Mouse (Mus musculus) testis, adult 2 months (tissue): ENCODE measurements at regions not wholly inside any gene's neighbourhood (a gene's known extent, or its start where the extent isn't known, plus 50 kb on each side); places are given as distances from the start of the nearest gene placed in this dataset.

ENCODE experiments used
- H3K27ac ChIP-seq: fragments of 200-500 bp; 2 replicates; pipeline ENCODE4 v1.5.1; 2012; ENCODE audit warnings: low read depth, low read length; ENCODE audit not compliant: control insufficient read depth, insufficient read depth
- H3K27me3 ChIP-seq: fragments of 200-500 bp; 2 replicates; pipeline ENCODE4 v1.6.1; 2012; ENCODE audit warnings: mild to moderate bottlenecking, low read length, moderate library complexity; ENCODE audit not compliant: control insufficient read depth, insufficient read depth
- H3K36me3 ChIP-seq: fragments of 200-500 bp; 2 replicates; pipeline ENCODE4 v1.6.1; 2012; ENCODE audit warnings: mild to moderate bottlenecking, low read length; ENCODE audit not compliant: control insufficient read depth, insufficient read depth
- H3K4me1 ChIP-seq: fragments of 200-500 bp; 2 replicates; pipeline ENCODE4 v1.6.1; 2012; ENCODE audit warnings: low read length; ENCODE audit not compliant: control insufficient read depth, insufficient read depth
- H3K4me3 ChIP-seq: fragments of 200-500 bp; 2 replicates; pipeline ENCODE4 v1.5.1; 2012; ENCODE audit warnings: low read depth, mild to moderate bottlenecking, low read length, moderate library complexity, mixed read lengths; ENCODE audit not compliant: control insufficient read depth
- CTCF ChIP-seq: fragments of 200-500 bp; IDR thresholded peaks from 2 replicates; pipeline ENCODE4 v1.5.1; 2012; ENCODE audit warnings: low read depth, mild to moderate bottlenecking, inconsistent platforms, low read length, moderate library complexity; ENCODE audit not compliant: control insufficient read depth, insufficient read depth, insufficient replicate concordance
- POLR2A ChIP-seq: fragments of 200-500 bp; IDR thresholded peaks from 2 replicates; pipeline ENCODE4 v1.6.1; 2012; ENCODE audit warnings: low read depth, mild to moderate bottlenecking, inconsistent platforms, low read length, moderate library complexity; ENCODE audit not compliant: control insufficient read depth

DNA sequence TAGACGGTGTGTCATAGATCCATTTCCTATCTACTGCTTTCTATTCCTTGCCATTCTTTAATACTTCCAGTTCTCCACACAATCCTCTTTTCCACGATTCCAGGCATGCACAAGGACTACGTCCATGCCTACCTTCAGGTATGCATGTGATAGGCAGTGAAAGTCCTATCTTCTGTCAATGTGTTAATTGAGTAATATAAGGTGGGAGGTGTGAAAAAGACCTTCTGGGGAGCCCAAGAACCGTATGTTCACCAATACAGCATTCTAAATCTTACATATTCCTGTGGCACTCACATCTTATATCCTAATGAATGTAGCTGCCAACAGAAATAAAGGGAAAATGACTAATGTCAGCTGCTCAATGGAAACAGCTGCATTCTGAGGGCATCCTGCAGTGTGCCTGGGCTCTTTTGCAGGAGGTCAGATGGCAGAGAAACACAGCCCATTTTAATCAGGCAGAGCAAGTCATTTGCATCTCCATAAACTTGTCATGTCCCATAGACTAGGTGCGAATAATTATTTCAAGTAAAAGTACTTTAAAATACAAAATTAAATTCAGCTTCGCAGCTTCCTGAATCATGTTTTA lies 224.1 kb upstream of the Cwc22 start:
- no peaks in the 10 kb centered on the region for H3K36me3 ChIP-seq
- no peak overlapping the region for H3K27ac ChIP-seq
- no peaks in the 10 kb centered on the region for H3K27me3 ChIP-seq
- H3K4me1 ChIP-seq, result no peaks in the 10 kb centered on the region
- no peak overlapping the region for H3K4me3 ChIP-seq
- TF ChIP-seq POLR2A, result no peak
- no peak for TF ChIP-seq CTCF

DNA sequence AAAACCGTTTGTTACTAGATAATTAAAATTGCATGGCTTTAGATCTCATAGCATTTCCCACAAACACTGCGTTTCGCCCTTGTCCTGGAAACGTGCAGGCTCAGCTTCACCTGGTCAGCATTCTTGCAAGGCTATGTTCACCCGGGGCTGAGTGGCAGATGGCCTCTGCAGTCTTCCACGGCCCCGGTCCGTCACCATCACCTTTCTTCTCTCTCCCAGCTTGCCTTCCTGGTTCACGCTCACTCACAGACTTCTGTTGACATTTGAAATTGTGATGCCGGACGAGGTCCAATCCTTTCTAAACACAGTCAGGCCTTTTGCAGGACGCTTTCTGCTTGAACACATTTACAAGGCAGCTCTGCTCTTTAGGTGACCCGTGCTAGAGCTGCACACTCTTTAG lies 219.3 kb upstream of the Cwc22 start:
- Histone ChIP-seq H3K36me3 (no peaks in the 10 kb centered on the region), H3K4me1 (no peaks in the 10 kb centered on the region), H3K4me3 (no peak overlapping the region), H3K27me3 (no peaks in the 10 kb centered on the region), H3K27ac (no peak overlapping the region)
- no peak for TF ChIP-seq POLR2A
- no peak for TF ChIP-seq CTCF

DNA sequence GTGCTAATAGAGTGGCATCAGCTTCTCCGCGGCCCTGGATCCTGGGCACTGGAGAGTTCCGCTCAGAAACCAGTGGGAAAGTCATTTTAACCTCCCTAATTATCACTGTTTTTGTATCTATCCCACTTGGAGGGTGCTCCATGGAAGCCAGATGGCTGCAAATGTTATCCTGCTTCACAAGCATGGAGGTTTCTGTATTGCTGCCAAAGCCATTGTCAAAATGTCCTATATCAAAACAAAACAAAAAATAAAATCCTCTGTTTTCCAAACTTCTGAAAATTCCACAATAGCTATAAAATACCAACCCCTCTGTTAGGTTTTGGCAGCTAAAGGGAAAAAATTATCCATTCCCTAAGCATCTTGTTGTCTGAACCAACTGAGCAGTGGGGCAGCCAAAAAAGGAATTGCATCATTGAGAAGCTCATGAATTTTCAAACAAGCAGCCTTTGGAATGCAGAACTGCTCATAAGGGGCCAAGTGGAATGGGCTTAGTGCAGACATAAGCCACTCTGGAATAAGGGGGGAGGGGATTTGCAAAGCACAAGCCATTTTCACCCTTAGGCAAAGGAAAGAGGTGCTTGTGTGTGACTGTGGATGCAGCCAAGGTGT lies 213.8 kb upstream of the Cwc22 start:
- Histone ChIP-seq H3K27ac (no peak overlapping the region), H3K27me3 (no peaks in the 10 kb centered on the region), H3K4me3 (no peak overlapping the region), H3K36me3 (no peaks in the 10 kb centered on the region), H3K4me1 (no peaks in the 10 kb centered on the region)
- TF ChIP-seq CTCF, result no peak
- TF ChIP-seq POLR2A, result no peak

DNA sequence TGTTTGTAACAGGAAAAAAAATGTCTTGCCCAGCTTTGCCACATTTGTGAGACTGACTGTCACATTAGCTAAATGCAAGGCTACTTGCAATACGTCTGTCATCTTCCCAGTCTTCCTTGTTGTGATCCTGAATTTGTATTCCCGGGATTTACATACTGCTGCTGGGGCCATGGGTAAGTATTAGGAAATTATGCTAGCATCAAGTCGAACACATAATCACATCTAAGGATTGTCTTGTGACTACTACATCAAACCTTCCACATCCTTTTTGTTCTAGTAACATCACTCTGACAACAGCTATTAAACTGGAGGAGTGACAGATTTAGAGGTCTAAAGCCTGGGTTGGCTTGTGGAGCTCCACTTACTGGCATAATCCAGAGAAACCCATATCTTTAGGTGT lies 164.2 kb upstream of the Cwc22 start:
- Histone ChIP-seq H3K4me3 (no peak overlapping the region), H3K27ac (no peak overlapping the region), H3K4me1 (no peaks in the 10 kb centered on the region), H3K27me3 (no peaks in the 10 kb centered on the region), H3K36me3 (no peaks in the 10 kb centered on the region)
- TF ChIP-seq CTCF (no peak), POLR2A (no peak)

GRCm38 (mm10) chr2:78095536-78095935 lies 149.4 kb upstream of the Cwc22 start:
- Histone ChIP-seq H3K4me3 (no peak overlapping the region), H3K4me1 (no peaks in the 10 kb centered on the region), H3K27ac (no peak overlapping the region), H3K36me3 (no peaks in the 10 kb centered on the region), H3K27me3 (no peaks in the 10 kb centered on the region)
- TF ChIP-seq CTCF (no peak), POLR2A (no peak)

DNA sequence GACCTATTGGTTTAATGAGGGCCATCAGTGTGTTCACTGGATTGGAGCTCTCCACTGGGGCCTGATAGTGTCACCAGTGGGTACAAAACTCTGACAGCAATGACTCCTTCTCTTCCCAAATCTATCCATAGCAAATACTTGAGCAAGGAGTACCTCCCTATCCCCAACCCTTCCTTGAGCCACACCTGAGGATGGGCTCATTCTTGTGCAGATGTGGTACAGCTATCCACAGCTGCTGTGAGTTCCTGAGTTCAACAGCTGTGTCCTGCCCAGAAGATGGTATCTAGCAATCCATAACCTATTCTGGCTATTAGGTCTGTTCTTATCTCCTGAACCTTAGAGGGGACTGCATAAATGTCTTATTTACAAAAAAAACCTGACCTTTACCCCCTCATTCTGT lies 148.7 kb upstream of the Cwc22 start:
- Histone ChIP-seq H3K4me1 (no peaks in the 10 kb centered on the region), H3K36me3 (no peaks in the 10 kb centered on the region), H3K27me3 (no peaks in the 10 kb centered on the region), H3K4me3 (no peak overlapping the region), H3K27ac (no peak overlapping the region)
- TF ChIP-seq POLR2A, result no peak

DNA sequence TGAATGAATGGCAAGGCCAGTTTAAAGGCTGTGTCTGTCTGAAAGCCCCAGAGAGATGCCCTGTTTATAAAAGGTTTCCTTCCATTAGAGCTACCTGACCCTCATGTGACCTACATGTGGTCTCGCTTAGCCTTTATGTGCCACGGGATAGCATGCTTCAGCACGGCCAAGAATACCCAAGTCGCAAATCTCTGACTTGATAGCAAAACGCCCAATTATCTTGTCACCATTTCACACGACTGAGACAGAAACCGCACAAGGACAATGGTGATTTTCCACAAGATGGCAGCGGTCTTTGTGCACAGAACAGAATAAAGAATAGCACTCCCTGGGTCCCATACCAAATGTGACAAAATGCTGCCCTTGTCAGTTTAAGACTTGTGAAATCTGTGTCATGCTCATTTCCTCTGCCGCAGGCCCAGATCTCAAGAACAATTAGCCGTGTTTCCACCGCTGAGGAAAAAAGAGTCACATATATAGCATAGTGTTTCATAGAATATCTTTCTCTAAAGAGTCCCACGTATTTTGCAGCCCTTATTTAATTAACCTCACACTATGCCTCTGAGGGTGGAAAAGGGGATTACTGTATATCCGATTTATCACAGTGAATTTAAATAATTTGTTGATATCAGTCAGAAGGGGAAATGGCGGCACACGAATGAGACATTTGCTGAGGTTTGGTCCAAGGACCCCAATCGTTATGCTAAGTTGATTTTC lies 118.3 kb upstream of the Cwc22 start:
- no peak overlapping the region for H3K27ac ChIP-seq
- no peak overlapping the region for H3K4me3 ChIP-seq
- no peaks in the 10 kb centered on the region for H3K27me3 ChIP-seq
- H3K4me1 ChIP-seq, result peaks cover 2% of the 10 kb centered on the region; the same call in 1 of the 2 replicates
- TF ChIP-seq CTCF, result no peak
- TF ChIP-seq POLR2A, result no peak
- H3K36me3 ChIP-seq, result no peaks in the 10 kb centered on the region
